8 mouse cellular contexts compared by ENCODE assay signal in the genomic region with DNA sequence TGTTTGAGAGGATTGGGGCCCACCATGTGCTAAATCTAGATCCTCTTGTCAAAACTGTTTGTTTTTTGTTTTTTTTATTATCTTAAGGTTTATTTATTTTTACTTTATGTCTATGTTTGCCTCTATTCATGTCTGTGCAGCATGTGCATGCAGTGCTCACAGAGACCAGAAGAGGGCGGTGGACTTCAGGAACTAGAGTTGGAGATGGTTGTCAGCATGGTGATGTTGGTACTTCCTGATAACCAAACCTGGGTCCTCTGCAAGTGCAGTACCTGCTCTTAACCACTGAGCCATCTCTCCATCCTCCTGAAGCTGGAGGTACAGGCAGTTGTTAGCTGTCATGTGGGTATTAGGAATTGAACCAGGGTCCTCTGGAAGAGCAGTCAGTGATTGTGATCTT. TPM values are rescaled to one million over a fixed set of nuclear protein-coding genes. Genes with fewer than 3 reads are reported as not detected.
A peak's percentile ranks its signal among the peaks of the same experiment; 100 is the strongest.
DNase-seq lines count a peak whose midpoint lies in the region; ATAC-seq and TF ChIP-seq lines count a peak whose summit lies in the region.

No protein-coding gene starts in this region.

- ATAC-seq in granulocyte monocyte progenitor cell, adult 5-6 weeks (replicated peaks; ENCODE audit: poor library complexity, severe bottlenecking): peak; percentile 70

- no peaks in the 10 kb centered on the region for H3K27me3 ChIP-seq in cerebellum, adult 2 months (ENCODE audit: control insufficient read depth, insufficient read depth, low read length)

- H3K27ac ChIP-seq in cerebellum, adult 2 months (ENCODE audit: insufficient read depth, low read length): no peak overlapping the region

- peak; percentile 30; the same call in 1 of the 2 replicates for TF ChIP-seq CTCF in cerebellum, adult 2 months (IDR thresholded peaks at IDR 0.05; ENCODE audit: borderline replicate concordance, insufficient read depth, low read depth, low read length)
- no peak for TF ChIP-seq CTCF in lung, adult 2 months (IDR thresholded peaks at IDR 0.05; ENCODE audit: insufficient read depth, low read length)

- WGBS in cerebellum, adult 2 months: 93% methylated on average over 1 of the region's 1 CpGs
- WGBS in lung, adult 2 months: 87% methylated on average over 1 of the region's 1 CpGs

- DNase-seq in cerebellum, adult 2 months: no peak
- DNase-seq in cerebellum, adult 9-11 months: no peak
- peak; percentile 20 for DNase-seq in lung, postnatal 36 days
- no peak for DNase-seq in lung, adult 2 months
- DNase-seq in thymus, postnatal 25 days: peak; percentile 49
- no peak for DNase-seq in adrenal gland, adult (ENCODE audit: inconsistent age in 2 of 2, low spot score in 1 of 2)
- no peak for DNase-seq in ovary, postnatal 14 days (ENCODE audit: low spot score)

- H3K4me1 ChIP-seq in cerebellum, adult 2 months (ENCODE audit: control insufficient read depth, insufficient read depth, low read length): peaks cover 11% of the 10 kb centered on the region; the same call in 1 of the 2 replicates
- no peaks in the 10 kb centered on the region for H3K4me1 ChIP-seq in lung, adult 2 months (ENCODE audit: control insufficient read depth, insufficient read depth, low read length)

- H3K4me3 ChIP-seq in cerebellum, adult 2 months (replicated peaks; ENCODE audit: insufficient read depth, low read depth, low read length): no peak overlapping the region
- no peak overlapping the region for H3K4me3 ChIP-seq in lung, adult 2 months (replicated peaks; ENCODE audit: extremely low read depth, low read depth, low read length)

- TF ChIP-seq POLR2A in cerebellum, adult 2 months (IDR thresholded peaks at IDR 0.05; ENCODE audit: borderline replicate concordance, insufficient read depth, low read length): no peak
- TF ChIP-seq POLR2A in lung, adult 2 months (IDR thresholded peaks at IDR 0.05; ENCODE audit: borderline replicate concordance, extremely low read depth, low read depth, low read length): no peak

RNA-seq across cellular contexts. Expression of a gene that starts 8.0 kb away (rescaled TPM):
- polyA plus RNA-seq in cerebellum, adult 2 months (2012; rRNA removed): 166 and 174 TPM in 2 replicates
- 46.2 and 76.8 TPM in 2 replicates for polyA plus RNA-seq in lung, adult 2 months (2012; rRNA removed)
- 52.2 and 95.7 TPM in 2 replicates for total RNA-seq in granulocyte monocyte progenitor cell, adult 5-6 weeks (2014; fragmentation: Nextera tagmentation)
- 59.9 and 65.7 TPM in 2 replicates for total RNA-seq in granulocyte monocyte progenitor cell, adult 5-6 weeks (2017)

Comparison
In these comparisons a context has a peak if more than half of its experiments do, and no peak if none do; other contexts are left out.
1. DNase-seq: peak in lung, postnatal 36 days (single experiment) and thymus, postnatal 25 days (single experiment); none in cerebellum, adult 2 months (0 of 2), cerebellum, adult 9-11 months (single experiment), lung, adult 2 months (single experiment), adrenal gland, adult (0 of 2) and ovary, postnatal 14 days (single experiment).